Mouse (Mus musculus) ovary, postnatal 14 days (tissue): Measurements from ENCODE around the gene Ssbp3.

Experiments
- DNase-seq: peaks from one replicate; pipeline ENCODE4 v3.0.0; 2022; ENCODE audit warnings: low spot score

Gene Ssbp3

DNA sequence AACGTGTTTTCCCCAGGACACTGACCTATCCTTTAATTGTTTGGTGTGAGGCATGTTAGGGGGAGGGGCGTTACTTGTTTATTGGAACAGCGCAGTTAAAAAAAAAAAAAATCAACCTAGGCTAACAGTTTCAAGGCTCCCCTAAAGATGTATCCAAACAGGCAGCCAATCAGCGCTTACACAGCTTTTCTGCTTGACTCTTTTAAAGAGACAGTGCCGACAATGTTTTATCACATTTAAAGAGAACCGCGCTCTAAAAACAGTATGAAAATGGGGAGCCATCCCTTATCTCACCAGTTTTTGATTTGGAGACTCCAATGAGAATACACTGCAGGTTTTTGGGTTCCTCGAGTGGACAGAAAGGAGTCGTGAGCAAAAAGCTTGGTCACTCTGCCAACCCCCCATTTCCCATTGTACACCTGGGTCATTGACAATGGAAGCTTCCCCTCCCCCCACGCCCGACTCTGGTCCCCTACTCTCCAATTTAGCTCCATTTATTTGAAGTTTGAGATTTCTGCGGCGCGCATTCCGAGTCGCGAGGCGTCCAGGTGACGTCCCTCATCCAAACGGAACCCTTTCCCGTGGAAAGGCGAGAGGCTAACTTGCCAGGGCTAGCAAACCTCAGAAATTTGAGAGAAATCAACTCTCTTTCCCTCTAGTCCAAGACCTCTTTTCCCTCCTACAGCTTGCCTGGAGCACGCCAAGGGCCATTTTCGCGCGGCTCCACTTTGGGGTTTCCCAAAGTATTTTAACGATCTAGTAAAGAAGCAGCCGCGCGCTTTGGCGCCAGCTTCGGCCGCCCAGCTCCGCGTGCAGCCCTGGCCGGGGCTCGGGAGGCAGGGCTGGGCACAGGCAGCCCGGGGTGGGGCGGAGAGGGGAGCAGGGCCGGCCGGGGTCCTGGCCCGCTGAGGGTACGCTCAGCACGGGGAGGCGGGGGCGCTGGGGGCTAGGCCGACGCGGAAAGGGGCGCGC is at the start of gene Ssbp3:
Gene Ssbp3, plus strand, starts transcription at position 501 of the 972 bp plus-strand sequence.
- peak; percentile 57 for DNase-seq

- no peak for DNase-seq
Measured at GRCm38 (mm10) chr4:106861871-106862270, 48.6 kb upstream of the Ssbp3 start.

GRCm38 (mm10) chr4:106862317-106862716 is 48.2 kb upstream of the Ssbp3 start:
- DNase-seq, result no peak

DNA sequence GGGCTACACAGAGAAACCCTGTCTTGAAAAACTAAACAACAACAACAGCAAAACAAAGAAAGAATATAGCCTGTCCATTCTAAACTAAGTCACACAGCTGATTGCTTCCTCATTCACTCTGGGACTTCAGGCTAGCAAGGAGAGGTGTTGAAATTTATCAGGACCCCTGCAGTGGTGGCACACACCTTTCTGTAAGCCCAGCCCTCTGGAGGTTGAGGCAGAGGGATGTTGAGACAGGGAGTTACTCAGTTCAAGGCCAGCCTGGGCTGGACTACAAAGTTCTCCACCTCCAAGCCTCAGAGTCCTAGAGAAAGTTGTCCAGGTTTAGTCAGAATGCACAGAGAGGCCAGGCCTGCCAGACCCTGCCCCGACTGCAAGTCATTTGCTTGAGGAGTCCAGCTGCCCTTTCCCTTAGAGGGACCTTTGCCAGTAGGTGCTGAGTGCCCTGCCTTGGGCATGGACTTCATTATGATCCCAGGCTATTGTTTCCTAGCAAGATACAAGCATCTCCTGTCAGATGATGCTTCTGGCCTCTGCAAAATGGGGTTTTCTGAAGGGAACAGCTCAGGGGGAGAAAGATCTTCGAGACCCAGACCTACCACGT is 47.6 kb upstream of the Ssbp3 start:
- no peak for DNase-seq

DNA sequence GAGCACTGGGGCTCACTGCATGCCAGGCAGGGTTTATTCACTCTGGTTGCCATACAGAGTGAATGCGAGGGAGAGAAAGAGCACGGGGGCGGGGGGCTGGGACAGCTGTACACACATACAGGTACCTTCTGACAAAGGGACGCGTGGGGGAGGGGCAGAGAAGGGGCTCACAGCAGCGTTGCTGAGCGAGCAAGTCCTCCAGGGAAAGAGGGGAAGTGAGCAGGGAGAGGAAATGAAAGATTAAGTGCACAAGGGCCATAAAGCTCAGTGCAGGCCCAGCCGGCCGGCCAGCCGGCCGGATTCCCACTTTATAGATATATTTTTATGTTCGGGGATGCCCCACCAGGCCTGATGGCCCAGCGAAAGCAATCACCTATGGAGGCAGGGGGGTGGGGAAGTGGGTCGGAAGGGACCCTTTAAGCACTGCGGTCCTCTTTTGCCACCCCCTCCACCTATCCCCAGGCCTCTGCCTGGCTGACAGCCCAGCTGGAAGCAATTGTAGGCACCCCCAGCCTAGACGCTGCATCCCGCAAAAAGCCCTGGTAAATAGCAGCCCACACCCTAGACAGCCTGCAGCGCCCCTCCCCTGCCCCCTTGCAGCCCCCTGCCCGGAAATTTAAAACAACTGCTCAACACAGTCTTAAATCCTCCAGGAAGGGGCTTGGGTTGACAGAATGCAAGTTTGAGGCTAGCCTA is 44.9 kb upstream of the Ssbp3 start:
- no peak for DNase-seq

GRCm38 (mm10) chr4:106866381-106866780 is 44.1 kb upstream of the Ssbp3 start:
- DNase-seq, result no peak

DNA sequence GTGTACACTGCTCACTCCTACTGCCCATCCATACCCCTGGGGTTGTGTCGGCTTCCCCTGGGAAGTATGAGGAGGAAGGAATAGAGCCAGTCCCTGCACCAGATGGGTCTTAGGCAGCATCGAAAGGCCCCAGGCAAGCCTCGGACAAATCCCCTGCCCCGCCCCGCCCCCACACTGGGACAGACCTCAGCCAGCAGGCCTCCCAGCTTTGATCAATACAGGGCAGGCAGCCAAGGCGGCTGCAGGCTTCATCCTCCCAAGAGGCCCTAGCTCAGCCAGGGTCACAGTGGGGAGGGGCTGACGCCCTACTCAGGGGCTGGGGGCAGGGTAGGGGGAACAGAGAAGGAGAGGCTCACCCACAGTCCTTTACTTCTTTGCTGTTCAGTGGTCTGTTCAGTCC is 43.7 kb upstream of the Ssbp3 start:
- DNase-seq, result peak; percentile 63

DNA sequence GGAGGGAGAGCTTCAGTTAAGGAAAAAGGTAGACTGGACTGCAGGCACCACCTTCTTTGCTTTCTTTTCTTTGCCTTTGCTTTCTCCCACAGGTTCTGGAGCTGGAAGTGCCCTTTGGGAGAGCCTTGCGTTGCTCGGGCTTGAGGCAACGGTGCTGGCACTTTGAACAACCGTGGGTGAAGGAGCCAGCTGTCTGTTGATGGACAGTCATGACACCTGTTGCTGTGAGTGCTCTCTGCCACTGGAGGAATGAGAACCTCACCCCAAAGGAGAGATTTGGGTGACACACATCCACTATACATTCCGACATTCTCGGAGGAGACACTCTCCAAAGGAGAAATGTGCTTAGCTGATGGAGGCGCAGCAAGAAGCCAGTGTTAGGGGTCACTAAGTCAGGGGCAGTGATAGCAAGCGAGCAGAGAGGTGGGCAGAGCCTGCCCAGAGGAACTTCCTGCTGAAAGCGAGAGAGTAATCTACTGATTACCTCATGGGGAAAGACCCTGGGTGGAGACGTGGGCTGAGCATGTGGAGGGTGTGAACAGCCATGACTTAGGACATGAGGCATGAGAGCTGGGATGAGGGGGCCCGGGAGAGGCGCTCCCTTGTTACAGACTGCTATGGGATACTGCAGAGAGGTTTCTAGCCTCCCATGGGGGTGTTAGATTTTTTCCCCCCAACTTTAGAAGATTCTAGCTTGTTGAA is 41.6 kb upstream of the Ssbp3 start:
- DNase-seq, result no peak

- DNase-seq, result no peak
Measured at GRCm38 (mm10) chr4:106869539-106869951, 41.0 kb upstream of the Ssbp3 start.

DNA sequence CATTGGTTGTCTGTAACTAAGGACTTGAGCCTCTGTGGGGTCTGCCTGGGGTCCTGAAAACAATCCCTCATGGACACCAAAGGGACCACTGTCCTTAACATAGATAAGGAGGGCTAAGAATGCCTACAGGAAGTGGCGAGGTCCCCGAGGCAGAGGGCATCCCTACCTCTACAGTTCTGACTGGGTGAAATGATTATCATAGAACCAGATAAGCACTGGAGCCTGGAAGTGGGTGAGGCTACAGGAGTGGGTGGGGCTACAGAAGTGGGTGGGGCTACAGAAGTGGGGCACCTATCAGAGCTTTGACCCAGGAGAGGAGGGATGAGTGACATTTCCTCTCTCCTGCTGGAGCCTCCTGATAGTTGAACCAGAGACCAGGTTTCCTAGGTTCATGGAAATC is 39.9 kb upstream of the Ssbp3 start:
- no peak for DNase-seq

- DNase-seq, result no peak
Measured at GRCm38 (mm10) chr4:106874501-106874900, 36.0 kb upstream of the Ssbp3 start.

GRCm38 (mm10) chr4:106881101-106881500 is 29.4 kb upstream of the Ssbp3 start:
- DNase-seq, result no peak

DNA sequence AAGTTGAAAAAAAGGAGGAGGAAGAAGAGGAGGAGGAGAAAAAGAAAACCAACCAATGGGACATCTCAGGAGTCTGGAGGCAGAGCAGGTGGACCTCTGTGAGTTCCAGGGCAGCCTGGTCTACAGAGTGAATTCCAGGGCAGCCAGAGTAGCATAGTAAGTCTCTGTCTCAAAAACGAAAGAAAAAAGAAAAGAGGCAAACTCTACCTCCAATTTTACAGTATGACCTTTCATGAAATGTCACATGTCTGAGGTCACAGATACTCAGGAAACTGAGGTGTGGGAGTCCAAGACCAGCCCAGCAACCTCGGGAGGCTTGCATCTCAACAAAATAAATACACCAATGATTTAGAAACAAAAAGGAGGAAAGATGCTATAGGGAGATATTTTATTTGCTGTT is 27.4 kb upstream of the Ssbp3 start:
- no peak for DNase-seq

GRCm38 (mm10) chr4:106886307-106887085 is 24.0 kb upstream of the Ssbp3 start:
- no peak for DNase-seq

GRCm38 (mm10) chr4:106896086-106896485 is 14.4 kb upstream of the Ssbp3 start:
- DNase-seq, result no peak

- no peak for DNase-seq
Measured at GRCm38 (mm10) chr4:106898923-106899322, 11.6 kb upstream of the Ssbp3 start.

- no peak for DNase-seq
Measured at GRCm38 (mm10) chr4:106899471-106899870, 11.0 kb upstream of the Ssbp3 start.

DNA sequence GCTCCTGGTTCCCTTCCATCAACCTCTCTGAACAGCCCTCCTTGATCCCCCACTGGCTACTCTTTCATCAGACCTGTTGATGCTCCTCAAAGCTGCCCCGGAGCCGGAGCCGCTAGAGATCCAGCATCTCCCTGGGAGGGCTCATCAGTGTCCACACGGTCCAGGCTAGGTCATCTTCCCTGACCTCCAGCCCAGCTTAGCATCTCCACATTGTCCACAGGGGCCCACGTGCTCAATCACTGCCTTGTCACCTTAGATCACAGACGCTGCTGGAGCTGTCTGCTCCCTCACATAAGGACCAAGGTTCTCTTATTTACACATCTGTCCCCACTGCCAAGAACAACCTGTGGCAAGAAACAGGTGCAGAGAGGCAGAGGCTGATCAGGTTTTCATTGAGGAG is 9.8 kb upstream of the Ssbp3 start:
- no peak for DNase-seq

DNA sequence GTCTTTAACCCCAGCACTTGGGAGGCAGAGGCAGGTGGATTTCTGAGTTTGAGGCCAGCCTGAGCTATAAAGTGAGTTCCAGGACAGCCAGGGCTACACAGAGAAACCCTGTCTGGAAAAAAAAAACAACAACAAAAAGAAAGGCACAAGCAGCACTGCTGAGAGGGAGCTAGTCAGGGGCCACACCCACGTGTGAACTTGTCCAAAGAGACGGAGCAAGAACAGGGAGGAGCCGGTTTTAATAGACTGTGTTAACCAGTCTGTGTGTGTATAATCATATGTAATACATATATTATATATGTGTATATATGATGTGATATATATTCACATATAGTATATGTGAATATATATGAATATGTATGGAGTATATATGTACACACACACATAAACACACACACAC is 8.9 kb upstream of the Ssbp3 start:
- no peak for DNase-seq

DNA sequence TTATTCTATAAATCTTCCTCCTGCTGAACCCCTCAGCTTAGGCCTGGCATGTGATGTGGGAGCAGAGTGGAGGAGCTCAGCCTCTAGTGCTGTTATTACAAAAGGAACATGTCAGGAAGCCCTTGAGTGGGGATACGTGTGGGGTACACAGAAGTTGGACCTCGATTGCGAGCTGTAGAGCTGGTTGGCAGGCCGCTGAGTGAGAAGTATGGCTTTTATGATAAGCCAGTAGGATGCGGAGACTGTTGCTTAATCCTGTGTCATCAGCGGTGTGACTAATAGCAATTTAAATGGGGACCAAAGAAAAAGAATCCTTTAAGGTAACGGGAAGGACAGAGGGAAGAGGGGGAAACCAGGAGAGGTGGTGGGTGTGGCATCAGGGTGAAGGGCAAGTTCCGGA is 8.3 kb upstream of the Ssbp3 start:
- DNase-seq, result no peak

GRCm38 (mm10) chr4:106905898-106906297 is 4.6 kb upstream of the Ssbp3 start:
- no peak for DNase-seq
